Mouse (Mus musculus) MEL (cell line): Measurements from ENCODE around the gene Cckar. TPM values are rescaled to one million over a fixed set of nuclear protein-coding genes. Genes with fewer than 3 reads are reported as not detected.

Experiments used
- DNase-seq: peaks from one replicate; pipeline ENCODE4 v3.0.0; 2011; ENCODE audit warnings: low read depth, low spot score
- H3K27ac ChIP-seq: 2 replicates; pipeline ENCODE4 v1.5.1; 2012; ENCODE audit warnings: low read depth, mild to moderate bottlenecking, control low read depth, low read length, moderate library complexity; ENCODE audit not compliant: control insufficient read depth
- H3K27me3 ChIP-seq, 2 experiments: fragments of 150-350 bp in 1 of 2; sonication (generic) in 1 of 2; 2 replicates each; pipeline ENCODE4 v1.6.1; 2012; ENCODE audit warnings: low read length in 2 of 2, mild to moderate bottlenecking in 2 of 2, improper control_type of control experiment in 1 of 2, moderate library complexity in 1 of 2; ENCODE audit not compliant: insufficient read depth in 2 of 2, control insufficient read depth in 1 of 2
- H3K36me3 ChIP-seq, 2 experiments: 2 replicates each; pipeline ENCODE4 v1.6.1; 2012 to 2014; ENCODE audit warnings: low read length in 2 of 2, improper control_type of control experiment in 1 of 2, inconsistent platforms in 1 of 2, mild to moderate bottlenecking in 1 of 2; ENCODE audit not compliant: insufficient read depth in 2 of 2, control insufficient read depth in 1 of 2
- H3K4me1 ChIP-seq, 2 experiments: fragments of 150-350 bp in 1 of 2; sonication (generic) in 1 of 2; 2 replicates each; pipeline ENCODE4 v1.6.1; 2012; ENCODE audit warnings: low read length in 2 of 2, improper control_type of control experiment in 1 of 2, mild to moderate bottlenecking in 1 of 2; ENCODE audit not compliant: insufficient read depth in 2 of 2, control insufficient read depth in 1 of 2
- H3K4me3 ChIP-seq, 2 experiments: fragments of 150-350 bp in 1 of 2; sonication (generic) in 1 of 2; 2 replicates each; pipeline ENCODE4 v1.5.1; 2012; ENCODE audit warnings: low read depth in 2 of 2, low read length in 2 of 2, mild to moderate bottlenecking in 2 of 2, moderate library complexity in 2 of 2, control low read depth in 1 of 2, improper control_type of control experiment in 1 of 2; ENCODE audit not compliant: control insufficient read depth in 1 of 2, insufficient read depth in 1 of 2
- H3K79me2 ChIP-seq: 2 replicates; pipeline ENCODE4 v1.6.1; 2012; ENCODE audit warnings: mild to moderate bottlenecking, low read length, moderate library complexity; ENCODE audit not compliant: control insufficient read depth, poor library complexity, insufficient read depth
- H3K9ac ChIP-seq: 2 replicates; pipeline ENCODE4 v1.6.1; 2012; ENCODE audit warnings: low read depth, mild to moderate bottlenecking, control low read depth, low read length, moderate library complexity; ENCODE audit not compliant: control insufficient read depth, poor library complexity, severe bottlenecking
- H3K9me3 ChIP-seq: fragments of 150-350 bp; sonication (generic); replicated peaks from 2 replicates; pipeline ENCODE4 v1.6.1; 2012; ENCODE audit warnings: mild to moderate bottlenecking, low read length, improper control_type of control experiment, moderate library complexity; ENCODE audit not compliant: insufficient read depth
- CHD1 ChIP-seq: IDR thresholded peaks from 2 replicates; pipeline ENCODE4 v1.6.1; 2012; ENCODE audit warnings: low read depth, mild to moderate bottlenecking, inconsistent platforms, low read length, improper control_type of control experiment
- CHD2 ChIP-seq: IDR thresholded peaks from 2 replicates; pipeline ENCODE4 v1.6.1; 2011; ENCODE audit warnings: low read length, improper control_type of control experiment
- CTCF ChIP-seq, 3 experiments: IDR thresholded peaks in 2 of 3; conservative IDR thresholded peaks in 1 of 3; 2 replicates each; pipeline ENCODE4 v1.5.1; 2011 to 2012; ENCODE audit warnings: low read length in 3 of 3, low read depth in 2 of 3, mild to moderate bottlenecking in 2 of 3, improper control_type of control experiment in 1 of 3, inconsistent platforms in 1 of 3, mixed read lengths in 1 of 3, moderate library complexity in 1 of 3; ENCODE audit not compliant: control insufficient read depth in 1 of 3, insufficient read depth in 1 of 3, poor library complexity in 1 of 3, severe bottlenecking in 1 of 3
- ETS1 ChIP-seq: IDR thresholded peaks from 2 replicates; pipeline ENCODE4 v1.6.1; 2012; ENCODE audit warnings: low read depth, mild to moderate bottlenecking, inconsistent platforms, low read length, improper control_type of control experiment, moderate library complexity
- GABPA ChIP-seq: IDR thresholded peaks from 2 replicates; pipeline ENCODE4 v1.6.1; 2012; ENCODE audit warnings: low read depth, mild to moderate bottlenecking, inconsistent platforms, low read length, improper control_type of control experiment, moderate library complexity
- JUND ChIP-seq: IDR thresholded peaks from 2 replicates; pipeline ENCODE4 v1.6.1; 2011; ENCODE audit warnings: low read depth, mild to moderate bottlenecking, improper control_type of control experiment, low read length
- KAT2A ChIP-seq: conservative IDR thresholded peaks from 2 replicates; pipeline ENCODE4 v1.6.1; 2012; ENCODE audit warnings: low read depth, low read length, improper control_type of control experiment, inconsistent platforms
- MAFK ChIP-seq: IDR thresholded peaks from 2 replicates; pipeline ENCODE4 v1.6.1; 2011; ENCODE audit warnings: low read depth, mild to moderate bottlenecking, low read length, improper control_type of control experiment, borderline replicate concordance
- MAX ChIP-seq: IDR thresholded peaks from 2 replicates; pipeline ENCODE4 v1.6.1; 2011; ENCODE audit warnings: low read length, improper control_type of control experiment
- MAZ ChIP-seq: IDR thresholded peaks from 2 replicates; pipeline ENCODE4 v1.6.1; 2012; ENCODE audit warnings: low read depth, mild to moderate bottlenecking, inconsistent platforms, low read length, improper control_type of control experiment
- MEF2A ChIP-seq: IDR thresholded peaks from 2 replicates; pipeline ENCODE4 v1.6.1; 2014; ENCODE audit warnings: low read depth, mild to moderate bottlenecking, inconsistent platforms, low read length, improper control_type of control experiment; ENCODE audit not compliant: poor library complexity, insufficient replicate concordance, severe bottlenecking; ENCODE audit errors: extremely low read depth
- MXI1 ChIP-seq: IDR thresholded peaks from 2 replicates; pipeline ENCODE4 v1.6.1; 2011; ENCODE audit warnings: mild to moderate bottlenecking, low read depth, low read length, improper control_type of control experiment
- MYB ChIP-seq: IDR thresholded peaks from 2 replicates; pipeline ENCODE4 v1.6.1; 2011; ENCODE audit warnings: mild to moderate bottlenecking, low read depth, low read length, improper control_type of control experiment
- POLR2A ChIP-seq, 2 experiments: IDR thresholded peaks; 2 replicates each; pipeline ENCODE4 v1.6.1; 2011 to 2012; ENCODE audit warnings: low read length in 2 of 2, mild to moderate bottlenecking in 2 of 2, control low read depth in 1 of 2, improper control_type of control experiment in 1 of 2, low read depth in 1 of 2, moderate library complexity in 1 of 2; ENCODE audit not compliant: control insufficient read depth in 1 of 2, insufficient read depth in 1 of 2, poor library complexity in 1 of 2
- POLR2AphosphoS2 ChIP-seq: IDR thresholded peaks from 2 replicates; pipeline ENCODE4 v1.6.1; 2011; ENCODE audit warnings: low read length, improper control_type of control experiment
- POLR2AphosphoS5 ChIP-seq: IDR thresholded peaks from 2 replicates; pipeline ENCODE4 v1.6.1; 2012; ENCODE audit warnings: low read depth, borderline replicate concordance, mild to moderate bottlenecking, inconsistent platforms, low read length, moderate library complexity, mixed read lengths
- RAD21 ChIP-seq: IDR thresholded peaks from 2 replicates; pipeline ENCODE4 v1.6.1; 2011; ENCODE audit warnings: mild to moderate bottlenecking, low read depth, low read length, improper control_type of control experiment
- SIN3A ChIP-seq: IDR thresholded peaks from 2 replicates; pipeline ENCODE4 v1.6.1; 2012; ENCODE audit warnings: low read length, improper control_type of control experiment, inconsistent platforms
- SMC3 ChIP-seq: IDR thresholded peaks from 2 replicates; pipeline ENCODE4 v1.6.1; 2011; ENCODE audit warnings: low read depth, low read length, improper control_type of control experiment
- TAL1 ChIP-seq: IDR thresholded peaks from 2 replicates; pipeline ENCODE4 v1.6.1; 2012; ENCODE audit warnings: mild to moderate bottlenecking, inconsistent platforms, low read length, moderate library complexity, mixed read lengths
- TBP ChIP-seq: IDR thresholded peaks from 2 replicates; pipeline ENCODE4 v1.8.0; 2011; ENCODE audit warnings: low read depth, low read length, improper control_type of control experiment
- TCF12 ChIP-seq: IDR thresholded peaks from 2 replicates; pipeline ENCODE4 v1.6.1; 2014; ENCODE audit warnings: low read depth, mild to moderate bottlenecking, inconsistent platforms, low read length, improper control_type of control experiment, moderate library complexity
- UBTF ChIP-seq: IDR thresholded peaks from 2 replicates; pipeline ENCODE4 v1.6.1; 2012; ENCODE audit warnings: low read depth, mild to moderate bottlenecking, inconsistent platforms, low read length, improper control_type of control experiment, moderate library complexity, borderline replicate concordance; ENCODE audit not compliant: insufficient read depth
- USF1 ChIP-seq: IDR thresholded peaks from 2 replicates; pipeline ENCODE4 v1.6.1; 2014; ENCODE audit warnings: low read depth, mild to moderate bottlenecking, inconsistent platforms, low read length, improper control_type of control experiment, moderate library complexity
- ZC3H11A ChIP-seq: IDR thresholded peaks from 2 replicates; pipeline ENCODE4 v1.6.1; 2012; ENCODE audit warnings: low read depth, mild to moderate bottlenecking, inconsistent platforms, low read length, improper control_type of control experiment
- ZMIZ1 ChIP-seq: IDR thresholded peaks from 2 replicates; pipeline ENCODE4 v1.6.1; 2012; ENCODE audit warnings: low read depth, mild to moderate bottlenecking, inconsistent platforms, low read length, improper control_type of control experiment, moderate library complexity
- polyA plus RNA-seq, 2 experiments: library from polyadenylated mRNA; stranded (reverse) in 1 of 2; unstranded in 1 of 2; fragments of >175 nt in 1 of 2; fragments of >200 nt in 1 of 2; gene quantifications; 2 replicates each; pipeline versions ENCODE4 v1.2.1 to v1.2.4; 2012; ENCODE audit warnings: low replicate concordance in 2 of 2, low read depth in 1 of 2; ENCODE audit not compliant: insufficient read length in 2 of 2, insufficient read depth in 1 of 2, missing spikeins in 1 of 2
- total RNA-seq: library from RNA; depleted of rRNA; stranded (reverse); fragments of 300-350 nt; gene quantifications from 2 replicates; pipeline ENCODE4 v1.2.3, GENCODE M21; 2012

Cckar gene
- total and polyA plus RNA-seq, 3 experiments: not detected

DNA sequence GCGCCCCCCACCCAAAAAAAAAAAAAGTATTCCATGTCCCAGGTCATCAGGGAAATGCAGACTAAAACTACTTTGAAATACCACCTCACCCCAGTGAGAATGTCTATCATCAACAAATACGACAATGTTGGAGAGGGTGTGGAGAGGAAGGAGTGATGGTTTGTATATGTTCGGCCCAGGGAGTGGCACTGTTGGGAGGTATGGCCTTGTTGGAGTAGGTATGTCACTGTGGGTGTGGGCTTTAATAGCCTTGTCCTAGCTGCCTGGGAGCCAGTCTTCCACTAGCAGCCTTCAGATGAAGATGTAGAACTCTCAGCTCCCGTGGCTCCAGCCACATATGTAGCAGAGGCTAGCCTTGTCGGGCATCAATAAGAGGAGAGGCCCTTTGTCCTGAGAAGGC, 39.5 kb downstream of the Cckar start:
- peaks cover 0 to 2% of the 10 kb centered on the region in 2 experiments; a peak in 1 of 4 replicates for H3K36me3 ChIP-seq
- no peak overlapping the region for H3K27ac ChIP-seq
- no peaks in the 10 kb centered on the region; a peak in 1 of 4 replicates for H3K4me1 ChIP-seq
- DNase-seq: no peak
- H3K9ac ChIP-seq: no peak overlapping the region
- H3K79me2 ChIP-seq: no peaks in the 10 kb centered on the region
- no peak overlapping the region for H3K4me3 ChIP-seq
- H3K9me3 ChIP-seq: no peaks in the 10 kb centered on the region
- no peak for TF ChIP-seq CHD2
- no peak for TF ChIP-seq USF1
- no peak for TF ChIP-seq CHD1
- no peak for TF ChIP-seq ETS1
- no peak for TF ChIP-seq MEF2A
- no peak for TF ChIP-seq POLR2AphosphoS2
- TF ChIP-seq ZMIZ1: no peak
- TF ChIP-seq MXI1: no peak
- TF ChIP-seq MYB: no peak
- TF ChIP-seq TAL1: no peak
- no peak for TF ChIP-seq TBP
- TF ChIP-seq JUND: no peak
- no peak for TF ChIP-seq POLR2A (IDR thresholded peaks at IDR 0.05; ENCODE audit: control insufficient read depth in 1 of 2, insufficient read depth in 1 of 2, low read depth in 1 of 2, low read length in 2 of 2, poor library complexity in 1 of 2)
- TF ChIP-seq MAZ: no peak
- no peak for TF ChIP-seq SMC3
- no peak for TF ChIP-seq UBTF
- TF ChIP-seq ZC3H11A: no peak
- H3K27me3 ChIP-seq: no peaks in the 10 kb centered on the region

DNA sequence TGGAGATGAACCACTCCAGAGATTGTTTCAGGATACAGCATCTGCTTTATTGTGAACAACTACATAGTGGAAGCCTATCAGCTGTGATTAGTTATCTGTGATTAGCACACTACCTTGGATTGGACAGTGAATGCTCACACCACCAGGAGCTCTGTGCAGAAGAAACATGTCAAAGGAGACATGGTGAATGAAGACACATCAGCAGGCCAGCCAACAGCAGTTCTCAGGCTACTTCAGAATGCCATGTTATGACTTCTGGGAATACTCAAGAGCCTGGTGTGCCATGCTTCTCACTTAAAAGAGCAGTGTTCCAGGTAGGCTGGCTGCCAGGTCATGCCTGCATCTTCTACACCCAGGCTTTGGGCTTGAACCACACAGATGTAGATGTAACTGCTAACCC, 43.8 kb downstream of the Cckar start:
- Histone ChIP-seq H3K9me3 (no peaks in the 10 kb centered on the region), H3K36me3 (peaks cover 0 to 5% of the 10 kb centered on the region in 2 experiments; a peak in 1 of 4 replicates), H3K79me2 (no peaks in the 10 kb centered on the region), H3K4me3 (no peak overlapping the region), H3K9ac (no peak overlapping the region), H3K4me1 (peaks cover 0 to 3% of the 10 kb centered on the region in 2 experiments; a peak in 2 of 4 replicates), H3K27me3 (no peaks in the 10 kb centered on the region), H3K27ac (no peak overlapping the region)
- TF ChIP-seq TCF12 (no peak), MEF2A (no peak), KAT2A (no peak), RAD21 (no peak), MAX (no peak), SMC3 (no peak), POLR2AphosphoS2 (no peak), ZMIZ1 (no peak), SIN3A (no peak), ZC3H11A (no peak), POLR2AphosphoS5 (no peak), GABPA (no peak), MAFK (no peak), MYB (no peak), POLR2A (IDR thresholded peaks at IDR 0.05; ENCODE audit: control insufficient read depth in 1 of 2, insufficient read depth in 1 of 2, low read depth in 1 of 2, low read length in 2 of 2, poor library complexity in 1 of 2) (no peak), TBP (no peak), CTCF (IDR thresholded peaks at IDR 0.05 in 2 of 3, conservative IDR thresholded peaks at IDR 0.05 in 1 of 3; ENCODE audit: control insufficient read depth in 1 of 3, insufficient read depth in 1 of 3, low read depth in 2 of 3, low read length in 3 of 3, poor library complexity in 1 of 3, severe bottlenecking in 1 of 3) (no peak)
- no peak for DNase-seq
